Mouse (Mus musculus): ENCODE data around the gene Clrn3.

GRCm38 (mm10) chr7:135528515-135528914 lies at the start of gene Clrn3:
- TF ChIP-seq CTCF (IDR thresholded peaks at IDR 0.05), result no peak
- TF ChIP-seq EP300 (IDR thresholded peaks at IDR 0.05), result no peak

All from lung, postnatal 0 days (tissue).